Mouse (Mus musculus) stomach, adult 2 months (tissue): Measurements from ENCODE around the gene Kif12. TPM values are rescaled to one million over a fixed set of nuclear protein-coding genes. Genes with fewer than 3 reads are reported as not detected.

Source experiments
- polyA plus RNA-seq: library from polyadenylated mRNA; depleted of rRNA; stranded (reverse); fragments of >200 nt; gene quantifications from 2 replicates; pipeline ENCODE4 v1.2.3, GENCODE M21; 2012; rRNA removed

Kif12 gene
- polyA plus RNA-seq = 5.6 and 6.0 TPM in 2 replicates

DNA sequence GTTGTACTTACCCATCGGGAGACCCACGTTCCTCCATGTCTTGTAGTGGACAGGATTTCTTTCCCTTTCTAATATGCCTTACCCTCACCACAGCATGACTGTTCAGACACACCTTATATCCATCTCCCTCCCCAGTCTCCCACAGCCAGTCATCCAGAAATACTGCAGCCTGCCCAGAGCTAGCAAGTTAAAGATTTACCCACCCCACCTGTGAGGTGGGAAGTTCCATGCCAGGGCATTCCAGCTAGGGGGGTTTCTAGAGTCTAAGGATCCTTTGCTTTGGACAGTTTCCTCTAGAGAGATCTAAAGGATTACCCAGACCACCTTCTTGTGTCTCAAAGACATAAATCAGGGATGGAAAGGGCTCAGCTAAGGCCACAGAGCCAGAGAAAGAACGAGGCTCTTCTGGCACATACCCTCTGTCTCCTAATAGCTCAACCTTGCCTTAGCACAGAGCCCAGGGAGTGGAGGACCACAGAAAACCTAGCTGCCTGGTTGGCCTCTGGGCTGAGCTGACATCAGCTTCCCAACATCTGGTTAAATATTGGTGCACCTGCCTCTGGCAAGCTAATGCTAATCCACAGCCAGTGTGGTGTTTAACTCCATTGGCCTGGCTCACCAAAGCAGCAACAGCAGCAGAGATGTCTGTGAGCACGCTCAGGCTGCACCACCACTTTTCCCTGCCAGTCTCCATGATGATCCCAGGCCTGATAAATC lies at the start of gene Kif12:
Gene Kif12, minus strand, starts transcription at position 163 of the 717 bp plus-strand sequence.

DNA sequence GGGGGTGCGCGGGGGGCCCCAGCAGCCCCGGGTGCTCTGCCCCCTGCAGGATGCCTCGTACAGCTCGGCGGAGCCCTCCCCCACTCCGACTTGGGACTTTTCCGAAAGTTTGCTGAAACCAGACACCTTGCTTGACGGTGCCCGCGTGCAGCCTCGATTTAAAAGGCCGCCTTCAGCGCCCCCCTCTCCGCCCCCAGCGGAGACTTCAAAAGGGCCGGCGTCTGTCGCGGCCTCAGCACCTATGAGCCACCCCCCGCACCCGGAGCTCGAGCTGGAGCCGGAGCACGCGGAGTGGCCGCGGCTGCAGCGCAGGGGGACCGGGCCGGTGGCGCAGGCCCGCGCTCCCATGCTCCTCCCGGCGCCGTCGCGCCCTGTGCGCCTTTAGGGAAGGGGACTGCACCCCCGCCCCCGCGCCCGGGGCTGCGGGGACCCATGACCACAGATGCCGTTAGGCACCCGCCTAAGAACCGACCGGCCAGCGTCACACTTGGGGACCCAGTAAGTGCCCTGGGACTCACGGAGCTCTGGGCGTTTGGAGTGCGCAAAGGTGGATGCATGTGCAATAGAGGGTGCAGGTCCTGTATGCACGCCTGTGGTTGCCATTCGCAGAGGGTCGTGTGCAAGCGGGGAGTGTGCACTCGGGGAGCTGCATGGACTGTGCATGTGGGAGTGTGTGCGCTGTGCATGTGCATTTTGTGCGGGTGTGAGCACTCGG lies 42.1 kb upstream of the Kif12 start, which contains the start of gene Col27a1:
Gene Col27a1, plus strand, starts transcription at position 98 of the 715 bp plus-strand sequence.

DNA sequence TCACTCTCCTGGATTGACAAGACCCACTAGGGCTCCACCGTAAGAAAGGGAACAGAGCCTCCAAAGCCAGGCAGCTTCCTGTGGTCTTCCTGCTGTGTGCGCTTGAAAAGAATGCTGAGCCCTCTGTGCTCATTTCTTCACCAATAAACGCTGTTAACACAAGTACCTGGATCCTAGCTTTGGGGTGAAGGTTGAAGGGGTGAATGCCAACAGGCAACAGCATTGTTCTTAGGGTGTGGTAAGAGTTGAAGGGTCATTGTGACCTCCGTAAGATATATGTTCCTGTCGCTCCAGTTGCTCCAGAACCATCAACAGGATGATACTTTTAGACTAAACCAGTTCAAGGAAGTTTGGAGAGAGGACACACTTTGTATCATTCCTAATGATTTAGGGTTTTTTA lies 17.2 kb downstream of the Kif12 start, which contains the start of gene Ambp:
Gene Ambp, minus strand, starts transcription at position 101 of the 400 bp plus-strand sequence.

Other genes starting within 250 kb of the Kif12 start
- 0.44 and 0.82 TPM in 2 replicates for gene Zfp618, start 206.6 kb downstream of the Kif12 start, polyA plus RNA-seq
- 1.5 and 2.8 TPM in 2 replicates for gene Ambp, start 17.3 kb downstream of the Kif12 start, polyA plus RNA-seq
- gene Col27a1, start 41.9 kb upstream of the Kif12 start, polyA plus RNA-seq = 6.8 and 9.1 TPM in 2 replicates
- 0.58 and 0.88 TPM in 2 replicates for gene Orm1, start 172.4 kb upstream of the Kif12 start, polyA plus RNA-seq
- gene Orm3, start 184.0 kb upstream of the Kif12 start, polyA plus RNA-seq = not detected in 2 replicates
- gene Orm2, start 190.3 kb upstream of the Kif12 start, polyA plus RNA-seq = 0.10 and 0.16 TPM in 2 replicates
- gene Akna, start 231.2 kb upstream of the Kif12 start, polyA plus RNA-seq = 2.8 and 3.8 TPM in 2 replicates